Mouse (Mus musculus) embryonic fibroblast, embryonic 13.5 days (primary cell): ENCODE measurements around the gene Bcl3.

Experiments
- CTCF ChIP-seq: IDR thresholded peaks from 2 replicates; pipeline ENCODE4 v1.5.1; 2011; ENCODE audit warnings: mild to moderate bottlenecking, control low read depth, low read length, moderate library complexity, borderline replicate concordance; ENCODE audit not compliant: insufficient read depth
- POLR2A ChIP-seq: IDR thresholded peaks from 2 replicates; pipeline ENCODE4 v1.6.1; 2011; ENCODE audit warnings: low read depth, mild to moderate bottlenecking, control low read depth, low read length, moderate library complexity

- TF ChIP-seq POLR2A = no peak
- TF ChIP-seq CTCF = no peak
These were observed 42.7 kb downstream of the Bcl3 start for GRCm38 (mm10) chr7:19779903-19780302.
